Mouse (Mus musculus) liver, embryonic 12.5 days (tissue): ENCODE data around the gene Serpina11. TPM values are rescaled to one million over a fixed set of nuclear protein-coding genes. Genes with fewer than 3 reads are reported as not detected.
A peak's percentile ranks its signal among the peaks of the same experiment; 100 is the strongest.

Experiments used
- ATAC-seq: fragments of 200-750 bp; cut with Nextera tagmentation; 2 replicates; pipeline ENCODE4 v1.8.0; 2017; ENCODE audit warnings: moderate number of reproducible peaks, mild to moderate bottlenecking, moderate library complexity
- H3K27ac ChIP-seq: fragments of 300-500 bp; sonication (generic); 2 replicates; pipeline ENCODE4 v1.5.1; 2016; ENCODE audit warnings: mild to moderate bottlenecking
- H3K27me3 ChIP-seq: fragments of 300-500 bp; sonication (generic); replicated peaks from 2 replicates; pipeline ENCODE4 v1.6.1; 2016; ENCODE audit warnings: mild to moderate bottlenecking, moderate library complexity
- H3K36me3 ChIP-seq: fragments of 300-500 bp; sonication (generic); 2 replicates; pipeline ENCODE4 v1.6.1; 2016; ENCODE audit warnings: mild to moderate bottlenecking, moderate library complexity
- H3K4me1 ChIP-seq: fragments of 300-500 bp; sonication (generic); 2 replicates; pipeline ENCODE4 v1.6.1; 2016
- H3K4me2 ChIP-seq: fragments of 300-500 bp; sonication (generic); 2 replicates; pipeline ENCODE4 v1.6.1; 2016; ENCODE audit warnings: mild to moderate bottlenecking, moderate library complexity
- H3K4me3 ChIP-seq: fragments of 300-500 bp; sonication (generic); 2 replicates; pipeline ENCODE4 v1.5.1; 2016; ENCODE audit warnings: mild to moderate bottlenecking, moderate library complexity
- H3K9ac ChIP-seq: fragments of 300-500 bp; sonication (generic); 2 replicates; pipeline ENCODE4 v1.6.1; 2016; ENCODE audit warnings: mild to moderate bottlenecking, moderate library complexity
- H3K9me3 ChIP-seq: fragments of 300-500 bp; sonication (generic); replicated peaks from 2 replicates; pipeline ENCODE4 v1.6.1; 2016; ENCODE audit warnings: mild to moderate bottlenecking, moderate library complexity
- WGBS: fragments of 180-500 bp; shearing (Covaris S2); methylation state at CpG from one replicate; pipeline ENCODE4 v1.1.7; 2016; ENCODE audit not compliant: insufficient replicate concordance; 5-methylcytosine and 5-hydroxymethylcytosine counted together
- polyA plus RNA-seq: library from polyadenylated mRNA; unstranded; fragments of >200 nt; fragmentation: Nextera tagmentation; extraction: Ambion mirVana; gene quantifications from 2 replicates; pipeline ENCODE4 v1.2.1, GENCODE M21; 2016

The Serpina11 gene
- 2.9 and 3.2 TPM in 2 replicates for polyA plus RNA-seq

DNA sequence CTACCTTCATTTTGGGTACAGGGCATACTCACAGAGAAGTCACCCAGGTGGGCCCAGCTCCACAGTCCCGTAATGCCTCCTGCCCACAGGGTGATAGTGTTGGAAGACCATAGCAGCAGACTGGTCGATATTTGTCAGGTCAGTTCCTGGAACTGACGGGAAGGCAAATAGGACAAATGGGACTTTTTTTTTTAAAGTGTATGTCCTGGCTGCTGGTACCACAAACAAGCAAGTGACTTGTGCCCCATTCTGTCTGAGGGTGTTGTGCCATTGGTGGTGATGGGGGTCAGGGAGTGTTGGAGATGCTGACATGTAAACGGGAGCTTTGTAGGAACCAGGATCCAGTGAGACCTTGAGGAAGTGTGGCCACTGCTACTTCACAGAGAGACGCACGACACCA is at the start of gene Serpina11:
Serpina11 (minus strand) TSS at position 101 of the 400 bp plus-strand sequence.
- Histone ChIP-seq H3K27me3 (no peaks in the 10 kb centered on the region), H3K36me3 (no peaks in the 10 kb centered on the region), H3K9me3 (no peaks in the 10 kb centered on the region), H3K4me2 (no peak within 1 kb of the TSS), H3K9ac (no peak within 1 kb of the TSS), H3K4me1 (no peaks in the 10 kb centered on the region; the same call in 1 of the 2 replicates), H3K4me3 (no peak within 1 kb of the TSS), H3K27ac (peak within 1 kb of the TSS; percentile 69)
- ATAC-seq, result no peak
- 60% methylated on average over 6 of the region's 6 CpGs for WGBS

- no peaks in the 10 kb centered on the region for H3K4me1 ChIP-seq
- no peaks in the 10 kb centered on the region for H3K9me3 ChIP-seq
- H3K27ac ChIP-seq, result no peak overlapping the region
- no peaks in the 10 kb centered on the region for H3K27me3 ChIP-seq
- 74% methylated on average over 7 of the region's 7 CpGs for WGBS
- no peak overlapping the region for H3K4me3 ChIP-seq
- H3K36me3 ChIP-seq, result no peaks in the 10 kb centered on the region
- H3K9ac ChIP-seq, result no peak overlapping the region
- ATAC-seq, result no peak
- no peak overlapping the region for H3K4me2 ChIP-seq
These were observed 48.4 kb upstream of the Serpina11 start for GRCm38 (mm10) chr12:104038181-104038580.

GRCm38 (mm10) chr12:104033752-104034151 is 44.0 kb upstream of the Serpina11 start:
- no peaks in the 10 kb centered on the region for H3K9me3 ChIP-seq
- H3K27ac ChIP-seq, result no peak overlapping the region
- 0 out of 2 replicates have a peak, but pooled peaks have one; percentile 44 for ATAC-seq
- no peak overlapping the region for H3K4me2 ChIP-seq
- H3K4me3 ChIP-seq, result no peak overlapping the region
- no peaks in the 10 kb centered on the region for H3K4me1 ChIP-seq
- H3K27me3 ChIP-seq, result no peaks in the 10 kb centered on the region
- H3K9ac ChIP-seq, result no peak overlapping the region
- no CpG with 5 or more reads among the region's 1 CpGs for WGBS
- no peaks in the 10 kb centered on the region for H3K36me3 ChIP-seq

GRCm38 (mm10) chr12:104029986-104030385 is 40.2 kb upstream of the Serpina11 start:
- no peaks in the 10 kb centered on the region for H3K27me3 ChIP-seq
- H3K4me3 ChIP-seq, result no peak overlapping the region
- H3K9me3 ChIP-seq, result no peaks in the 10 kb centered on the region
- no peaks in the 10 kb centered on the region for H3K4me1 ChIP-seq
- no peak overlapping the region for H3K27ac ChIP-seq
- ATAC-seq, result no peak
- H3K9ac ChIP-seq, result no peak overlapping the region
- H3K36me3 ChIP-seq, result no peaks in the 10 kb centered on the region
- WGBS, result 36% methylated on average over 8 of the region's 8 CpGs
- H3K4me2 ChIP-seq, result no peak overlapping the region

- Histone ChIP-seq H3K4me2 (no peak overlapping the region), H3K9me3 (0 out of 2 replicates have a peak, but pooled peaks cover 10% of the 10 kb centered on the region), H3K4me1 (no peaks in the 10 kb centered on the region), H3K4me3 (no peak overlapping the region), H3K9ac (no peak overlapping the region), H3K36me3 (no peaks in the 10 kb centered on the region), H3K27me3 (no peaks in the 10 kb centered on the region), H3K27ac (no peak overlapping the region)
- 66% methylated on average over 3 of the region's 3 CpGs for WGBS
- ATAC-seq, result no peak
These were observed 25.5 kb upstream of the Serpina11 start for GRCm38 (mm10) chr12:104015280-104015679.

- 0 out of 2 replicates have a peak, but pooled peaks cover 5% of the 10 kb centered on the region for H3K9me3 ChIP-seq
- WGBS, result 73% methylated on average over 6 of the region's 6 CpGs
- H3K27ac ChIP-seq, result no peak within 1 kb of the TSS
- no peak within 1 kb of the TSS for H3K9ac ChIP-seq
- no peaks in the 10 kb centered on the region for H3K27me3 ChIP-seq
- no peaks in the 10 kb centered on the region for H3K36me3 ChIP-seq
- no peak for ATAC-seq
- H3K4me3 ChIP-seq, result no peak within 1 kb of the TSS
- no peak within 1 kb of the TSS for H3K4me2 ChIP-seq
- no peaks in the 10 kb centered on the region for H3K4me1 ChIP-seq
These were observed 23.9 kb upstream of the Serpina11 start, which contains the start of gene Serpina9 for GRCm38 (mm10) chr12:104013620-104014019. Serpina9 (minus strand) TSS chr12:104013755.

DNA sequence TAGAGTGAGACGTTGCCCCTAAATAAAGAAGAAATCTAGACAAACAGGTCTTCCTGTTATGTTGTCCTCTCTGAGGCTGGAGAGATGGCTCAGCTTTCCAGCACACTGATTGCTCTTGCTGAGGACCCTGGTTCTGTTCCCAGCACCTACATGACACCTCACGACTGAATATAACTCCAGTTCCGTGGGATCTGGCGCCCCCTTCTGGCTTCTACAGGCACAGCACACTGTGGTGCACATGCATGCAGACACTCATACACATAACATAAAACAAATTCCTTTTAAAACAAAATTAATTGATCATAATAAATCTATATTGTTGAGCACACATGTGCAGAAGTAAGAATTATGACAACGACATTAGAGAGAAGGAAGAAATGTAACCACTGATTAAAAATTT is 14.9 kb upstream of the Serpina11 start:
- H3K27me3 ChIP-seq, result no peaks in the 10 kb centered on the region
- H3K9me3 ChIP-seq, result no peaks in the 10 kb centered on the region; the same call in 1 of the 2 replicates
- no peaks in the 10 kb centered on the region for H3K36me3 ChIP-seq
- ATAC-seq, result no peak
- H3K4me1 ChIP-seq, result no peaks in the 10 kb centered on the region
- no peak overlapping the region for H3K27ac ChIP-seq
- no peak overlapping the region for H3K4me3 ChIP-seq
- H3K4me2 ChIP-seq, result no peak overlapping the region
- WGBS, result 66% methylated on average over 5 of the region's 5 CpGs
- no peak overlapping the region for H3K9ac ChIP-seq

- Histone ChIP-seq H3K4me3 (no peak overlapping the region), H3K36me3 (no peaks in the 10 kb centered on the region), H3K9me3 (no peaks in the 10 kb centered on the region; the same call in 1 of the 2 replicates), H3K4me2 (no peak overlapping the region), H3K9ac (no peak overlapping the region), H3K27ac (no peak overlapping the region), H3K27me3 (no peaks in the 10 kb centered on the region), H3K4me1 (no peaks in the 10 kb centered on the region)
- ATAC-seq, result no peak
- 28% methylated on average over 4 of the region's 4 CpGs for WGBS
These were observed 13.5 kb upstream of the Serpina11 start for GRCm38 (mm10) chr12:104003238-104003612.

GRCm38 (mm10) chr12:104002569-104003237 is 12.9 kb upstream of the Serpina11 start:
- ATAC-seq, result no peak
- Histone ChIP-seq H3K27me3 (no peaks in the 10 kb centered on the region), H3K4me1 (no peaks in the 10 kb centered on the region), H3K9ac (no peak overlapping the region), H3K4me3 (no peak overlapping the region), H3K36me3 (no peaks in the 10 kb centered on the region), H3K4me2 (no peak overlapping the region), H3K27ac (no peak overlapping the region), H3K9me3 (no peaks in the 10 kb centered on the region; the same call in 1 of the 2 replicates)
- 60% methylated on average over 10 of the region's 10 CpGs for WGBS

DNA sequence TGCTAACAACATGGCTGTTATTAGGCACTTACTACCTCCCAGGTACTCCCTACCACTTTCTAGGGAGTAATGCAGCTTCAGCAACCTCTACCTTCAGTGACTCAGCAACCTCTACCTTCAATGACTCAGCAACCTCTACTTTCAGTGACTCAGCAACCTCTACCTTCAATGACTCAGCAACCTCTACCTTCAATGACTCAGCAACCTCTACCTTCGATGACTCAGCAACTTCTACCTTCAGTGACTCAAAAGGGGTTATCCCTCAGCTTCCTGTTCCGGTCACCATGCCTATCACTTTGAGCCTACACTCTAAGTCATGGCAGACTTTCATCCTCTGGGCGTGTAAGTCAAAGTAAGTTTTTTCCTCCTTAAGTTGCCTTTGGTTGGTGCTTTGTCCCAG is 10.8 kb upstream of the Serpina11 start:
- Histone ChIP-seq H3K9ac (no peak overlapping the region), H3K36me3 (no peaks in the 10 kb centered on the region), H3K4me1 (no peaks in the 10 kb centered on the region), H3K27ac (no peak overlapping the region), H3K4me3 (no peak overlapping the region), H3K27me3 (no peaks in the 10 kb centered on the region), H3K9me3 (no peaks in the 10 kb centered on the region; the same call in 1 of the 2 replicates), H3K4me2 (no peak overlapping the region)
- no peak for ATAC-seq
- 61% methylated on average over 3 of the region's 3 CpGs for WGBS

GRCm38 (mm10) chr12:103999611-104000010 is 9.9 kb upstream of the Serpina11 start:
- Histone ChIP-seq H3K27ac (no peak overlapping the region), H3K4me1 (no peaks in the 10 kb centered on the region), H3K4me3 (no peak overlapping the region), H3K27me3 (no peaks in the 10 kb centered on the region), H3K4me2 (no peak overlapping the region), H3K36me3 (no peaks in the 10 kb centered on the region), H3K9me3 (no peaks in the 10 kb centered on the region; the same call in 1 of the 2 replicates), H3K9ac (no peak overlapping the region)
- WGBS, result 78% methylated on average over 8 of the region's 8 CpGs
- no peak for ATAC-seq

GRCm38 (mm10) chr12:103996513-103996912 is 6.8 kb upstream of the Serpina11 start:
- Histone ChIP-seq H3K36me3 (no peaks in the 10 kb centered on the region), H3K4me3 (no peak overlapping the region), H3K27ac (no peak overlapping the region), H3K9me3 (no peaks in the 10 kb centered on the region), H3K4me1 (no peaks in the 10 kb centered on the region), H3K27me3 (no peaks in the 10 kb centered on the region), H3K4me2 (no peak overlapping the region), H3K9ac (no peak overlapping the region)
- WGBS, result 58% methylated on average over 2 of the region's 2 CpGs
- ATAC-seq, result no peak
